Mouse (Mus musculus) ovary, postnatal 36 days (tissue): ENCODE results near the gene Sec61g.
"Not testable (repeated sequence)": the region's sequence is repeated elsewhere in the genome, so short reads cannot be mapped to it uniquely, and the experiment has no call there.

Experiments
- DNase-seq: peaks from one replicate; pipeline ENCODE4 v3.0.0; 2022; ENCODE audit warnings: low spot score, mixed read lengths

Sec61g gene

GRCm38 (mm10) chr11:16508052-16508654 is at the start of gene Sec61g:
Gene Sec61g, minus strand, starts transcription at chr11:16508484.
- peak; percentile 89 for DNase-seq

- no peak for DNase-seq
Observed at GRCm38 (mm10) chr11:16546421-16547163, 38.3 kb upstream of the Sec61g start.

- no peak for DNase-seq
Observed at GRCm38 (mm10) chr11:16537379-16537778, 29.1 kb upstream of the Sec61g start.

GRCm38 (mm10) chr11:16534582-16535553 is 26.6 kb upstream of the Sec61g start:
- no peak for DNase-seq

GRCm38 (mm10) chr11:16532877-16533276 is 24.6 kb upstream of the Sec61g start:
- DNase-seq = no peak

GRCm38 (mm10) chr11:16528909-16529308 is 20.6 kb upstream of the Sec61g start:
- no peak for DNase-seq

- DNase-seq = no peak
Observed at GRCm38 (mm10) chr11:16528391-16528790, 20.1 kb upstream of the Sec61g start.

- DNase-seq = no peak
Observed at GRCm38 (mm10) chr11:16527743-16528142, 19.5 kb upstream of the Sec61g start.

- DNase-seq = no peak
Observed at GRCm38 (mm10) chr11:16526467-16526866, 18.2 kb upstream of the Sec61g start.

GRCm38 (mm10) chr11:16525724-16526123 is 17.4 kb upstream of the Sec61g start:
- DNase-seq = no peak

- DNase-seq = no peak
Observed at GRCm38 (mm10) chr11:16524917-16525640, 16.8 kb upstream of the Sec61g start.

GRCm38 (mm10) chr11:16515081-16515480 is 6.8 kb upstream of the Sec61g start:
- DNase-seq = not testable (repeated sequence)

GRCm38 (mm10) chr11:16514221-16514620 is 5.9 kb upstream of the Sec61g start:
- DNase-seq = not testable (repeated sequence)

GRCm38 (mm10) chr11:16507385-16508051 is 766 bp downstream of the Sec61g start:
- DNase-seq = no peak

- DNase-seq = no peak
Observed at GRCm38 (mm10) chr11:16505999-16506398, 2.3 kb downstream of the Sec61g start.

- DNase-seq = no peak
Observed at GRCm38 (mm10) chr11:16503150-16503549, 5.1 kb downstream of the Sec61g start.

- DNase-seq = no peak
Observed at GRCm38 (mm10) chr11:16502744-16503143, 5.5 kb downstream of the Sec61g start.

- DNase-seq = no peak
Observed at GRCm38 (mm10) chr11:16498756-16499680, 9.3 kb downstream of the Sec61g start.
